Mouse (Mus musculus): Measurements from ENCODE around the gene Mpped2.

Gene Mpped2

GRCm38 (mm10) chr2:106692783-106693701 is at the start of gene Mpped2:
Gene Mpped2, plus strand, starts transcription at chr2:106693269.
- DNase-seq = peak; percentile 43

GRCm38 (mm10) chr2:106644782-106645181 is 48.3 kb upstream of the Mpped2 start:
- no peak for DNase-seq

GRCm38 (mm10) chr2:106649686-106650570 is 43.1 kb upstream of the Mpped2 start:
- peak; percentile 69 for DNase-seq

- DNase-seq = no peak
Measured at GRCm38 (mm10) chr2:106652151-106652550, 40.9 kb upstream of the Mpped2 start.

- no peak for DNase-seq
Measured at GRCm38 (mm10) chr2:106652741-106653140, 40.3 kb upstream of the Mpped2 start.

- DNase-seq = no peak
Measured at GRCm38 (mm10) chr2:106653261-106653660, 39.8 kb upstream of the Mpped2 start.

GRCm38 (mm10) chr2:106655271-106655670 is 37.8 kb upstream of the Mpped2 start:
- no peak for DNase-seq

GRCm38 (mm10) chr2:106665271-106665670 is 27.8 kb upstream of the Mpped2 start:
- no peak for DNase-seq

- DNase-seq = no peak
Measured at GRCm38 (mm10) chr2:106674319-106674718, 18.8 kb upstream of the Mpped2 start.

GRCm38 (mm10) chr2:106677449-106677848 is 15.6 kb upstream of the Mpped2 start:
- DNase-seq = no peak

- DNase-seq = no peak
Measured at GRCm38 (mm10) chr2:106679720-106680455, 13.2 kb upstream of the Mpped2 start.

- DNase-seq = no peak
Measured at GRCm38 (mm10) chr2:106683185-106683831, 9.8 kb upstream of the Mpped2 start.

- DNase-seq = no peak
Measured at GRCm38 (mm10) chr2:106683832-106684231, 9.2 kb upstream of the Mpped2 start.

GRCm38 (mm10) chr2:106691753-106692363 is 1.2 kb upstream of the Mpped2 start:
- no peak for DNase-seq

GRCm38 (mm10) chr2:106692405-106692782 is 675 bp upstream of the Mpped2 start:
- DNase-seq = no peak

- peak; percentile 29 for DNase-seq
Measured at GRCm38 (mm10) chr2:106693702-106694566, 865 bp downstream of the Mpped2 start.

- DNase-seq = no peak
Measured at GRCm38 (mm10) chr2:106694567-106694885, 1.5 kb downstream of the Mpped2 start.

GRCm38 (mm10) chr2:106694886-106695733 is 2.0 kb downstream of the Mpped2 start:
- DNase-seq = peak; percentile 40

- DNase-seq = no peak
Measured at GRCm38 (mm10) chr2:106695734-106696022, 2.6 kb downstream of the Mpped2 start.

- DNase-seq = no peak
Measured at GRCm38 (mm10) chr2:106696372-106696771, 3.3 kb downstream of the Mpped2 start.

Measured in lung, postnatal 14 days (tissue).